Mouse (Mus musculus) lung, postnatal 0 days (tissue): Measurements from ENCODE around the gene Eftud2.

Experiments
- CTCF ChIP-seq: IDR thresholded peaks from 2 replicates; pipeline ENCODE4 v1.5.1; 2016; ENCODE audit warnings: antibody characterized with exemption, mild to moderate bottlenecking
- EP300 ChIP-seq: IDR thresholded peaks from 2 replicates; pipeline ENCODE4 v1.6.1; 2016; ENCODE audit warnings: antibody characterized with exemption, mild to moderate bottlenecking, control low read depth

DNA sequence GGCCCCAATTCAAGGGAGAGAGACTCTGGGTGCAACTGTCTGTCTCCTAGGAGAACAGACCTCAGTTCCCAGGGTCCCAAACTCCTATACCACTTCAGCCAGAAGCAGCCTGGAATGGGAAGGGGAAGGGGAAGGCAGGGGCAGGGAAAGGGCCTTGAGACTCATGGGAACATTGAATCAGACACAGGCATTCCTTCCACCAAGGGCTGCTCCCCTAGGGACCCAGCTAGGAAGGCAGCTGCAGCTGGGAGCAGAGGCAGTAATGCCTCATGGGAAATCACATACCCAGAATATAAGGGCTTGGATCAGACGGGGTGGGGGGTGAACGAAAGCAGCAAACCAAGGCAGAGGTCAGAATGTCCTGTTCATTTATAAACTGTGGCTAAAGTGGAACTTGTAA is 42.7 kb downstream of the Eftud2 start:
- TF ChIP-seq CTCF, result no peak
- TF ChIP-seq EP300, result no peak
